Mouse (Mus musculus): ENCODE results near the gene Slc25a4. TPM values are rescaled to one million over a fixed set of nuclear protein-coding genes. Genes with fewer than 3 reads are reported as not detected.

The Slc25a4 gene
- polyA plus RNA-seq (2015; fragmentation: Nextera tagmentation; extraction: Ambion mirVana) = 459 and 483 TPM in 2 replicates

GRCm38 (mm10) chr8:46210404-46211315, at the start of gene Slc25a4:
Gene Slc25a4 (minus strand): TSS chr8:46211284.
- peak within 1 kb of the TSS; percentile 81 for H3K4me3 ChIP-seq (replicated peaks)
- H3K9ac ChIP-seq = peak within 1 kb of the TSS; percentile 63
- peak within 1 kb of the TSS; percentile 82 for H3K4me2 ChIP-seq (replicated peaks)
- peaks cover 26% of the 10 kb centered on the region for H3K36me3 ChIP-seq
- H3K9me3 ChIP-seq (replicated peaks) = no peaks in the 10 kb centered on the region
- H3K27ac ChIP-seq (replicated peaks) = peak within 1 kb of the TSS; percentile 97
- WGBS = under 1% methylated on average over 84 of the region's 84 CpGs
- peaks cover 51% of the 10 kb centered on the region for H3K4me1 ChIP-seq
- peak; percentile 98 for ATAC-seq (ENCODE audit: insufficient number of reproducible peaks, low FRiP score, low TSS enrichment, low read depth)
- no peaks in the 10 kb centered on the region for H3K27me3 ChIP-seq

GRCm38 (mm10) chr8:46257921-46258682, 47.0 kb upstream of the Slc25a4 start:
- Histone ChIP-seq H3K9me3 (replicated peaks) (no peaks in the 10 kb centered on the region), H3K4me3 (replicated peaks) (no peak overlapping the region; the same call in 1 of the 2 replicates), H3K27ac (replicated peaks) (no peak overlapping the region), H3K4me1 (no peaks in the 10 kb centered on the region), H3K9ac (no peak overlapping the region), H3K4me2 (replicated peaks) (0 out of 2 replicates have a peak overlapping the region, but pooled peaks have one; percentile 15), H3K36me3 (no peaks in the 10 kb centered on the region), H3K27me3 (peaks cover 3% of the 10 kb centered on the region; the same call in 1 of the 2 replicates)
- WGBS = 23% methylated on average over 19 of the region's 19 CpGs
- peak; percentile 67 for ATAC-seq (ENCODE audit: insufficient number of reproducible peaks, low FRiP score, low TSS enrichment, low read depth)

- 56% methylated on average over 13 of the region's 13 CpGs for WGBS
These were observed 41.4 kb upstream of the Slc25a4 start for GRCm38 (mm10) chr8:46252456-46252855.

GRCm38 (mm10) chr8:46251561-46251960, 40.5 kb upstream of the Slc25a4 start:
- H3K9me3 ChIP-seq (replicated peaks) = no peaks in the 10 kb centered on the region
- H3K27me3 ChIP-seq = no peaks in the 10 kb centered on the region
- WGBS = 47% methylated on average over 10 of the region's 10 CpGs
- no peaks in the 10 kb centered on the region for H3K4me1 ChIP-seq
- H3K4me2 ChIP-seq (replicated peaks) = no peak overlapping the region
- ATAC-seq (ENCODE audit: insufficient number of reproducible peaks, low FRiP score, low TSS enrichment, low read depth) = no peak
- H3K9ac ChIP-seq = no peak overlapping the region
- no peak overlapping the region for H3K27ac ChIP-seq (replicated peaks)
- no peak overlapping the region for H3K4me3 ChIP-seq (replicated peaks)
- no peaks in the 10 kb centered on the region for H3K36me3 ChIP-seq

More at GRCm38 (mm10) chr8:46252456-46252855, 41.4 kb upstream of the Slc25a4 start:
- H3K36me3 ChIP-seq = no peaks in the 10 kb centered on the region
- H3K27me3 ChIP-seq = no peaks in the 10 kb centered on the region
- H3K4me3 ChIP-seq (replicated peaks) = peak overlapping the region; percentile 21; the same call in 1 of the 2 replicates
- no peak for ATAC-seq (ENCODE audit: insufficient number of reproducible peaks, low FRiP score, low TSS enrichment, low read depth)
- no peak overlapping the region for H3K27ac ChIP-seq (replicated peaks)
- H3K9ac ChIP-seq = no peak overlapping the region
- no peaks in the 10 kb centered on the region for H3K9me3 ChIP-seq (replicated peaks)
- no peaks in the 10 kb centered on the region for H3K4me1 ChIP-seq
- peak overlapping the region; percentile 34 for H3K4me2 ChIP-seq (replicated peaks)

- H3K4me1 ChIP-seq = 0 out of 2 replicates have a peak, but pooled peaks cover 4% of the 10 kb centered on the region
- WGBS = 75% methylated on average over 11 of the region's 11 CpGs
These were observed 35.3 kb upstream of the Slc25a4 start for GRCm38 (mm10) chr8:46246346-46246745.

GRCm38 (mm10) chr8:46242946-46243345, 31.9 kb upstream of the Slc25a4 start:
- WGBS = 21% methylated on average over 7 of the region's 7 CpGs
- 0 out of 2 replicates have a peak, but pooled peaks cover 4% of the 10 kb centered on the region for H3K4me1 ChIP-seq
- H3K27me3 ChIP-seq = peaks cover 5% of the 10 kb centered on the region
- H3K36me3 ChIP-seq = no peaks in the 10 kb centered on the region
- H3K4me3 ChIP-seq (replicated peaks) = no peak overlapping the region
- H3K4me2 ChIP-seq (replicated peaks) = no peak overlapping the region
- H3K9ac ChIP-seq = no peak overlapping the region
- no peak overlapping the region for H3K27ac ChIP-seq (replicated peaks)
- H3K9me3 ChIP-seq (replicated peaks) = no peaks in the 10 kb centered on the region
- ATAC-seq (ENCODE audit: insufficient number of reproducible peaks, low FRiP score, low TSS enrichment, low read depth) = no peak

More at GRCm38 (mm10) chr8:46246346-46246745, 35.3 kb upstream of the Slc25a4 start:
- Histone ChIP-seq H3K27me3 (no peaks in the 10 kb centered on the region; the same call in 1 of the 2 replicates), H3K4me3 (replicated peaks) (no peak overlapping the region), H3K27ac (replicated peaks) (no peak overlapping the region), H3K9ac (no peak overlapping the region), H3K9me3 (replicated peaks) (no peaks in the 10 kb centered on the region), H3K4me2 (replicated peaks) (no peak overlapping the region), H3K36me3 (no peaks in the 10 kb centered on the region)
- no peak for ATAC-seq (ENCODE audit: insufficient number of reproducible peaks, low FRiP score, low TSS enrichment, low read depth)

GRCm38 (mm10) chr8:46241568-46242374, 30.7 kb upstream of the Slc25a4 start:
- ATAC-seq (ENCODE audit: insufficient number of reproducible peaks, low FRiP score, low TSS enrichment, low read depth) = 0 out of 2 replicates have a peak, but pooled peaks have one; percentile 63
- H3K4me2 ChIP-seq (replicated peaks) = no peak overlapping the region

GRCm38 (mm10) chr8:46236441-46237223, 25.5 kb upstream of the Slc25a4 start:
- ATAC-seq (ENCODE audit: insufficient number of reproducible peaks, low FRiP score, low TSS enrichment, low read depth) = no peak
- 30% methylated on average over 7 of the region's 7 CpGs for WGBS
- Histone ChIP-seq H3K27ac (replicated peaks) (no peak overlapping the region), H3K4me1 (no peaks in the 10 kb centered on the region), H3K4me2 (replicated peaks) (no peak overlapping the region), H3K27me3 (peaks cover 5% of the 10 kb centered on the region), H3K4me3 (replicated peaks) (no peak overlapping the region), H3K36me3 (no peaks in the 10 kb centered on the region), H3K9me3 (replicated peaks) (no peaks in the 10 kb centered on the region), H3K9ac (no peak overlapping the region)

More at GRCm38 (mm10) chr8:46241568-46242374, 30.7 kb upstream of the Slc25a4 start:
- Histone ChIP-seq H3K27ac (replicated peaks) (no peak overlapping the region), H3K27me3 (peaks cover 5% of the 10 kb centered on the region), H3K9me3 (replicated peaks) (no peaks in the 10 kb centered on the region), H3K9ac (no peak overlapping the region), H3K4me3 (replicated peaks) (no peak overlapping the region), H3K4me1 (0 out of 2 replicates have a peak, but pooled peaks cover 4% of the 10 kb centered on the region), H3K36me3 (no peaks in the 10 kb centered on the region)
- 29% methylated on average over 13 of the region's 13 CpGs for WGBS

- no peaks in the 10 kb centered on the region for H3K36me3 ChIP-seq
- H3K4me2 ChIP-seq (replicated peaks) = no peak overlapping the region
- no peaks in the 10 kb centered on the region for H3K4me1 ChIP-seq
- no peak for ATAC-seq (ENCODE audit: insufficient number of reproducible peaks, low FRiP score, low TSS enrichment, low read depth)
- H3K9me3 ChIP-seq (replicated peaks) = no peaks in the 10 kb centered on the region
- H3K9ac ChIP-seq = no peak overlapping the region
- peaks cover 5% of the 10 kb centered on the region; the same call in 1 of the 2 replicates for H3K27me3 ChIP-seq
- WGBS = 81% methylated on average over 4 of the region's 4 CpGs
- no peak overlapping the region for H3K4me3 ChIP-seq (replicated peaks)
- no peak overlapping the region for H3K27ac ChIP-seq (replicated peaks)
These were observed 23.7 kb upstream of the Slc25a4 start for GRCm38 (mm10) chr8:46234736-46235135.

- Histone ChIP-seq H3K27ac (replicated peaks) (no peak overlapping the region), H3K4me3 (replicated peaks) (no peak overlapping the region), H3K4me2 (replicated peaks) (no peak overlapping the region), H3K4me1 (no peaks in the 10 kb centered on the region), H3K27me3 (no peaks in the 10 kb centered on the region), H3K36me3 (no peaks in the 10 kb centered on the region), H3K9me3 (replicated peaks) (no peaks in the 10 kb centered on the region), H3K9ac (no peak overlapping the region)
- ATAC-seq (ENCODE audit: insufficient number of reproducible peaks, low FRiP score, low TSS enrichment, low read depth) = no peak
- WGBS = 64% methylated on average over 8 of the region's 8 CpGs
These were observed 21.7 kb upstream of the Slc25a4 start for GRCm38 (mm10) chr8:46232798-46233197.
